Mouse (Mus musculus) heart, embryonic 14.5 days (tissue): ENCODE data around the gene Pde4b. TPM values are rescaled to one million over a fixed set of nuclear protein-coding genes. Genes with fewer than 3 reads are reported as not detected.

ENCODE experiments used
- ATAC-seq: fragments of 200-750 bp; cut with Nextera tagmentation; 2 replicates; pipeline ENCODE4 v1.8.0; 2017; ENCODE audit warnings: low read depth, moderate TSS enrichment; ENCODE audit not compliant: insufficient number of reproducible peaks, insufficient read depth, low FRiP score
- H3K27ac ChIP-seq, 2 experiments: fragments of 200-500 bp in 1 of 2; fragments of 300-500 bp in 1 of 2; sonication (generic) in 1 of 2; replicated peaks in 1 of 2; 2 replicates each; pipeline ENCODE4 v1.5.1; 2012 to 2014; ENCODE audit warnings: low read depth in 2 of 2, low read length in 2 of 2, control low read depth in 1 of 2, mild to moderate bottlenecking in 1 of 2, mixed read lengths in 1 of 2; ENCODE audit not compliant: control insufficient read depth in 1 of 2, insufficient read depth in 1 of 2
- H3K27me3 ChIP-seq: fragments of 300-500 bp; sonication (generic); 2 replicates; pipeline ENCODE4 v1.6.1; 2014; ENCODE audit warnings: mild to moderate bottlenecking, low read length, control low read depth; ENCODE audit not compliant: control insufficient read depth, insufficient read depth
- H3K36me3 ChIP-seq: fragments of 300-500 bp; sonication (generic); 2 replicates; pipeline ENCODE4 v1.6.1; 2014; ENCODE audit warnings: mild to moderate bottlenecking, control low read depth, low read length, mixed read lengths; ENCODE audit not compliant: control insufficient read depth, insufficient read depth
- H3K4me1 ChIP-seq, 2 experiments: fragments of 200-500 bp in 1 of 2; fragments of 300-500 bp in 1 of 2; sonication (generic) in 1 of 2; 2 replicates each; pipeline ENCODE4 v1.6.1; 2012 to 2014; ENCODE audit warnings: low read length in 2 of 2, control low read depth in 1 of 2, mixed read lengths in 1 of 2; ENCODE audit not compliant: control insufficient read depth in 2 of 2, insufficient read depth in 2 of 2
- H3K4me2 ChIP-seq: fragments of 300-500 bp; sonication (generic); 2 replicates; pipeline ENCODE4 v1.6.1; 2014; ENCODE audit warnings: mild to moderate bottlenecking, low read length
- H3K4me3 ChIP-seq, 2 experiments: fragments of 200-500 bp in 1 of 2; fragments of 300-500 bp in 1 of 2; sonication (generic) in 1 of 2; 2 replicates each; pipeline ENCODE4 v1.5.1; 2012 to 2014; ENCODE audit warnings: low read length in 2 of 2, mild to moderate bottlenecking in 2 of 2, control low read depth in 1 of 2, low read depth in 1 of 2, moderate library complexity in 1 of 2; ENCODE audit not compliant: control insufficient read depth in 1 of 2, insufficient read depth in 1 of 2
- H3K9ac ChIP-seq: fragments of 300-500 bp; sonication (generic); 2 replicates; pipeline ENCODE4 v1.6.1; 2014; ENCODE audit warnings: mild to moderate bottlenecking, low read length
- H3K9me3 ChIP-seq: fragments of 300-500 bp; sonication (generic); 2 replicates; pipeline ENCODE4 v1.6.1; 2016; ENCODE audit warnings: low read length, control low read depth; ENCODE audit not compliant: control insufficient read depth
- WGBS: fragments of 180-500 bp; shearing (Covaris S2); extraction: QIAGEN DNeasy Blood & Tissue Kit; methylation state at CpG from one replicate; pipeline ENCODE4 v1.1.7; 2014; 5-methylcytosine and 5-hydroxymethylcytosine counted together
- polyA plus RNA-seq: library from polyadenylated mRNA; unstranded; fragments of >200 nt; fragmentation: Nextera tagmentation; extraction: Ambion mirVana; gene quantifications from 2 replicates; pipeline ENCODE4 v1.2.1, GENCODE M21; 2014

Gene Pde4b
- polyA plus RNA-seq, 1 experiment from 2014 or later: 30.5 TPM

GRCm38 (mm10) chr4:102318596-102318995, 231.3 kb downstream of the Pde4b start:
- H3K9me3 ChIP-seq: no peaks in the 10 kb centered on the region
- peaks cover 2 to 15% of the 10 kb centered on the region in 2 experiments for H3K4me1 ChIP-seq
- no peak overlapping the region for H3K27ac ChIP-seq
- no peak overlapping the region for H3K4me3 ChIP-seq
- H3K27me3 ChIP-seq: no peaks in the 10 kb centered on the region
- no peak overlapping the region for H3K9ac ChIP-seq
- H3K36me3 ChIP-seq: no peaks in the 10 kb centered on the region
- no peak overlapping the region for H3K4me2 ChIP-seq
- ATAC-seq: no peak
- 87% methylated on average over 6 of the region's 6 CpGs for WGBS

GRCm38 (mm10) chr4:102321340-102321739, 234.0 kb downstream of the Pde4b start:
- WGBS: 60% methylated on average over 3 of the region's 3 CpGs
- H3K9ac ChIP-seq: no peak overlapping the region
- no peak for ATAC-seq
- no peaks in the 10 kb centered on the region for H3K9me3 ChIP-seq
- H3K36me3 ChIP-seq: no peaks in the 10 kb centered on the region
- no peak overlapping the region for H3K27ac ChIP-seq
- H3K4me2 ChIP-seq: no peak overlapping the region
- H3K27me3 ChIP-seq: no peaks in the 10 kb centered on the region
- peaks cover 2 to 7% of the 10 kb centered on the region in 2 experiments; a peak in 2 of 4 replicates for H3K4me1 ChIP-seq
- H3K4me3 ChIP-seq: no peak overlapping the region

- 91% methylated on average over 2 of the region's 2 CpGs for WGBS
- Histone ChIP-seq H3K9me3 (no peaks in the 10 kb centered on the region), H3K27ac (peak overlapping the region; percentile 3 to 39; a peak in 1 of 4 replicates), H3K36me3 (no peaks in the 10 kb centered on the region), H3K4me1 (peaks cover 8 to 13% of the 10 kb centered on the region in 2 experiments), H3K4me3 (no peak overlapping the region), H3K9ac (no peak overlapping the region), H3K27me3 (no peaks in the 10 kb centered on the region), H3K4me2 (no peak overlapping the region)
- ATAC-seq: peak; percentile 35; the same call in 1 of the 2 replicates
Measured at GRCm38 (mm10) chr4:102332386-102332785, 245.0 kb downstream of the Pde4b start.

GRCm38 (mm10) chr4:102332885-102333284, 245.5 kb downstream of the Pde4b start:
- H3K27ac ChIP-seq: peak overlapping the region; percentile 9 to 39; a peak in 3 of 4 replicates

GRCm38 (mm10) chr4:102346911-102347492, 259.7 kb downstream of the Pde4b start:
- peaks cover 2 to 24% of the 10 kb centered on the region in 2 experiments; a peak in 3 of 4 replicates for H3K4me1 ChIP-seq
- ATAC-seq: no peak
- no peaks in the 10 kb centered on the region for H3K27me3 ChIP-seq
- no peak overlapping the region for H3K4me3 ChIP-seq
- no peak overlapping the region for H3K27ac ChIP-seq
- no peak overlapping the region for H3K4me2 ChIP-seq
- no peaks in the 10 kb centered on the region for H3K36me3 ChIP-seq
- H3K9me3 ChIP-seq: no peaks in the 10 kb centered on the region
- 73% methylated on average over 4 of the region's 4 CpGs for WGBS
- no peak overlapping the region for H3K9ac ChIP-seq

More at GRCm38 (mm10) chr4:102332885-102333284, 245.5 kb downstream of the Pde4b start:
- Histone ChIP-seq H3K9me3 (no peaks in the 10 kb centered on the region), H3K36me3 (no peaks in the 10 kb centered on the region), H3K4me1 (peaks cover 8 to 13% of the 10 kb centered on the region in 2 experiments), H3K4me2 (no peak overlapping the region), H3K27me3 (no peaks in the 10 kb centered on the region), H3K9ac (no peak overlapping the region), H3K4me3 (no peak overlapping the region)
- 58% methylated on average over 4 of the region's 4 CpGs for WGBS
- no peak for ATAC-seq

- no peaks in the 10 kb centered on the region for H3K36me3 ChIP-seq
- 91% methylated on average over 1 of the region's 1 CpGs for WGBS
- H3K9ac ChIP-seq: no peak overlapping the region
- H3K4me2 ChIP-seq: no peak overlapping the region
- no peaks in the 10 kb centered on the region for H3K27me3 ChIP-seq
- H3K4me1 ChIP-seq: peaks cover 0 to 17% of the 10 kb centered on the region in 2 experiments; a peak in 3 of 4 replicates
- H3K4me3 ChIP-seq: no peak overlapping the region
- ATAC-seq: no peak
- H3K9me3 ChIP-seq: no peaks in the 10 kb centered on the region
- H3K27ac ChIP-seq: no peak overlapping the region
Measured at GRCm38 (mm10) chr4:102351476-102352475, 264.4 kb downstream of the Pde4b start.

GRCm38 (mm10) chr4:102353641-102354403, 266.5 kb downstream of the Pde4b start:
- H3K27ac ChIP-seq: peak overlapping the region in 1 of 2 experiments; percentile 44; a peak in 1 of 4 replicates
- no peak overlapping the region for H3K4me2 ChIP-seq
- ATAC-seq: no peak
- no peaks in the 10 kb centered on the region for H3K36me3 ChIP-seq
- H3K4me3 ChIP-seq: no peak overlapping the region
- no peaks in the 10 kb centered on the region for H3K9me3 ChIP-seq
- H3K27me3 ChIP-seq: no peaks in the 10 kb centered on the region
- H3K4me1 ChIP-seq: peaks cover 0 to 17% of the 10 kb centered on the region in 2 experiments; a peak in 3 of 4 replicates
- H3K9ac ChIP-seq: no peak overlapping the region
- WGBS: 75% methylated on average over 3 of the region's 3 CpGs
